Mouse (Mus musculus) heart, adult 2 months (tissue): Measurements from ENCODE around the gene Oog4.
"Not testable (repeated sequence)": the region's sequence is repeated elsewhere in the genome, so short reads cannot be mapped to it uniquely, and the experiment has no call there.

Experiments used
- CTCF ChIP-seq: fragments of 200-600 bp; IDR thresholded peaks from 2 replicates; pipeline ENCODE4 v1.8.1; 2022; ENCODE audit warnings: antibody characterized with exemption, mild to moderate bottlenecking, moderate library complexity
- EP300 ChIP-seq: fragments of 200-500 bp; IDR thresholded peaks from 2 replicates; pipeline ENCODE4 v1.6.1; 2011; ENCODE audit warnings: low read depth, low read length, control low read depth; ENCODE audit not compliant: insufficient read depth
- POLR2A ChIP-seq: fragments of 200-500 bp; IDR thresholded peaks from 2 replicates; pipeline ENCODE4 v1.6.1; 2011; ENCODE audit warnings: mild to moderate bottlenecking, low read depth, low read length, control low read depth; ENCODE audit not compliant: insufficient read depth

GRCm38 (mm10) chr4:143426770-143427169, 23.4 kb downstream of the Oog4 start:
- not testable (repeated sequence) for TF ChIP-seq POLR2A, CTCF, EP300
